Mouse (Mus musculus) stomach, adult 2 months (tissue): ENCODE results near the gene Olfr895. TPM values are rescaled to one million over a fixed set of nuclear protein-coding genes. Genes with fewer than 3 reads are reported as not detected.

Experiments used
- polyA plus RNA-seq: library from polyadenylated mRNA; depleted of rRNA; stranded (reverse); fragments of >200 nt; gene quantifications from 2 replicates; pipeline ENCODE4 v1.2.3, GENCODE M21; 2012; rRNA removed

Gene Olfr895
- not detected in 2 replicates for polyA plus RNA-seq

DNA sequence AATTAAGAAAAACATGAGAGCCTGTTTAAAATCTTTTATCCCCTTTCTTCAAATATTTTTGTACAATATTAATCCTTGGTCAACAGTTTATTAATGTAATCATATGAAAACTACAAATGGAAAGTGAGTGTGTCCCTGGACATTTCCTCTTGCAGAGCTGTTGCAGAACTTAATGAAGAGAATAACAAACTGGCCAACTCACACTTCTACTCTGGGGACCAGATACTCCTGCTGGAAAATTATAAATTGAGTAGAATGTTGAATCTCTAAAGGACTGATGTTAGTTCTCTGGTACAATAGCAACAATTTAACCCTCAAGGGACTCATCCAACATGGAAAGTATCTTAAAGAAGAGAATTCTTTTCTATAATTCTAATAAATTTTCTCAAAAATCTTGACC, at the start of gene Olfr895:
Gene Olfr895 (plus strand): TSS at position 301 of the 400 bp plus-strand sequence.

DNA sequence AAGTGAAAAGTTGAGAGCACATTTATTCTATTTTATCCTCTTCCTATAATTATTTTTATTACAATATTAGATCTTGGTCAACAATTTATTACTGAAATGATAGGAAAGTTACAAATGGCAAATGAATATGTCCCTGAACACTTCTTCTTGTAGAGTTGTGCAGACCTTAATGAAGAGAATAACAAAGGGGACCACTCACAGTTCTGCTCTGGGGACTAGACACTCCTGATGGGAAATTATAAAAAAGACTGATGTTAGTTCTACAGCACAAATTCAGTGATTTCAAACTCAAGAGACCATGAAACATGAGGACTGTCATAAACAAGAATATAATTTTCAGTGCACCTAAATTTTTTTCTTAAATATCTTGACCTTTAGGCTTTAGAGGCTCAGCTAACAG, 15.2 kb upstream of the Olfr895 start, which contains the start of gene Olfr143:
Gene Olfr143 (plus strand): TSS at position 301 of the 400 bp plus-strand sequence.

DNA sequence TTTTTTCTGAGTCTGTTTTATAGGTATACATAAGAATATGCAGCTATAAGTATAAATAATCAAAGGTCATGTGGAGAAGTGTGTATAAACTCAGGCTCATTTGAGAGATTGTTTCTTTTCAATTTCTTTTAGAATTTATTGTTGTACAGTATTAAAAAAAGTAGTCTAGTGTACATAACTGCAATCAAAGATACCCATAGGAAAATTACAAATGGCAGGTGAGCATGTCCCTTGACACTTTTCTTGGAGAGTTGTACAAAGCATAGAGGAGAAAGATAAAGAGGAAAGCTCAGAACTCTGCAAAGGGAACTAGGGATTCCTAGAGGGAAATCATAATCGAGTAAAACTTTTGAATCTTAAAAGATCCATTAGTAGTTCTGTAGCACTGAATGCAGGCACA, 23.2 kb downstream of the Olfr895 start, which contains the start of gene Olfr896-ps1:
Gene Olfr896-ps1 (plus strand): TSS at position 301 of the 400 bp plus-strand sequence.

Other genes with a start within 250 kb of the Olfr895 start
- not detected in 2 replicates for gene Olfr883, start 242.0 kb upstream of the Olfr895 start, polyA plus RNA-seq
- not detected in 2 replicates for gene Olfr884, start 221.3 kb upstream of the Olfr895 start, polyA plus RNA-seq
- not detected in 2 replicates for gene Olfr885, start 206.5 kb upstream of the Olfr895 start, polyA plus RNA-seq
- not detected in 2 replicates for gene Olfr887, start 183.8 kb upstream of the Olfr895 start, polyA plus RNA-seq
- gene Olfr888, start 159.7 kb upstream of the Olfr895 start, polyA plus RNA-seq: not detected in 2 replicates
- not detected in 2 replicates for gene Olfr889, start 152.7 kb upstream of the Olfr895 start, polyA plus RNA-seq
- not detected in 2 replicates for gene Olfr890, start 125.3 kb upstream of the Olfr895 start, polyA plus RNA-seq
- not detected in 2 replicates for gene Olfr891, start 87.0 kb upstream of the Olfr895 start, polyA plus RNA-seq
- not detected in 2 replicates for gene Olfr893, start 59.5 kb upstream of the Olfr895 start, polyA plus RNA-seq
- gene Olfr894, start 49.8 kb upstream of the Olfr895 start, polyA plus RNA-seq: not detected in 2 replicates
- not detected in 2 replicates for gene Olfr143, start 15.1 kb upstream of the Olfr895 start, polyA plus RNA-seq
- gene Olfr896-ps1, start 23.3 kb downstream of the Olfr895 start, polyA plus RNA-seq: not detected in 2 replicates
- gene Olfr25, start 61.2 kb downstream of the Olfr895 start, polyA plus RNA-seq: not detected in 2 replicates
- not detected in 2 replicates for gene Olfr898, start 80.6 kb downstream of the Olfr895 start, polyA plus RNA-seq
- not detected in 2 replicates for gene Olfr250, start 99.0 kb downstream of the Olfr895 start, polyA plus RNA-seq
- gene Olfr251, start 109.2 kb downstream of the Olfr895 start, polyA plus RNA-seq: not detected in 2 replicates
- gene Olfr147, start 133.8 kb downstream of the Olfr895 start, polyA plus RNA-seq: not detected in 2 replicates
- gene Olfr901, start 161.6 kb downstream of the Olfr895 start, polyA plus RNA-seq: not detected in 2 replicates
- not detected in 2 replicates for gene Olfr902, start 179.8 kb downstream of the Olfr895 start, polyA plus RNA-seq
- not detected in 2 replicates for gene Olfr904, start 195.3 kb downstream of the Olfr895 start, polyA plus RNA-seq
- not detected in 2 replicates for gene Olfr905, start 203.3 kb downstream of the Olfr895 start, polyA plus RNA-seq
- gene Olfr906, start 219.2 kb downstream of the Olfr895 start, polyA plus RNA-seq: not detected in 2 replicates
- gene Olfr907, start 227.9 kb downstream of the Olfr895 start, polyA plus RNA-seq: not detected in 2 replicates